8 mouse cellular contexts compared by ENCODE assay signal in the genomic region with DNA sequence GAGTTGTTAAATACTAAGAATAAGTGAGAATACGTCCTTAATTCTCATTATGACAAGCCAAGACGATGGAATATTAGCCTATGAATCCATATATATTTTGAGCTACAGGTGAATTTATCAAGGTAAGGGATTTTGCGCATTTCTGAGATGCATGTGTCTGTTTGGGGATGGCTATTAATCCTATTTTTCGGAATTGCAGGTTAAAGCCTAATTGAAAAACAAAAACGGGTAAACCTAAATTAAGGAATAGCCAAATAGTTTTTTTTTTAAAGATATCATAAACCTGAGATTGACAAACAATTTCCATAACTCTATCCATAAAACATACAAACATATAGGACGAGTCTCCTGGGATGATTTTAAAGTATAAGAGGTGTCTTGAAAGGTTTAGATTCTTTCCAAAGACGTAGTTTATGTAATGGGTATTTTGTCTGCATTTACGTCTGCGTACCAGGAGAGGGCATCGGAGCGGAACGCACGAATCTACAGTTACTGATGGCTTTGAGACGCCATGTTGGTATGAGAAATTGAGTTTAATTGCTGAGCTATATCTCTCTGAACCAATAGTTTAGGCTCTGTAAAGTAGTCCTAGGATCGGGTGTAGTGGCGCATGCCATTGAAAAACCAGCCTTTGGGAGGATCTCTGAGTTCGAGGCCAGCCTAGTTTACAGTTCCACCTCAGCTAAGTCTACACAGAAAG. TPM values are rescaled to one million over a fixed set of nuclear protein-coding genes. Genes with fewer than 3 reads are reported as not detected.
A peak's percentile ranks its signal among the peaks of the same experiment; 100 is the strongest.
DNase-seq lines count a peak whose midpoint lies in the region; ATAC-seq and TF ChIP-seq lines count a peak whose summit lies in the region.

No protein-coding gene starts in this region.

- in situ Hi-C loops in CH12.LX (cut with MboI; ENCODE audit: low pct_ligation_motif_present, low pct_unique_long_range_greater_than_20kb, low sequenced_read_pairs) = loop anchor here (10.0 kb wide), 1 partner anchor 75 kb away; no protein-coding TSS in a partner anchor

- peak overlapping the region; percentile 66; the same call in 1 of the 2 replicates for H3K9ac ChIP-seq in CH12.LX (ENCODE audit: insufficient read depth, low read depth)
- H3K9ac ChIP-seq in liver, embryonic 16.5 days (ENCODE audit: low read depth, low read length) = peak overlapping the region; percentile 52
- no peak overlapping the region for H3K9ac ChIP-seq in neural tube, embryonic 12.5 days

- intact Hi-C loops in heart, postnatal 10 days (cut with DNase I) = loop anchor here (5.0 kb wide), 2 partner anchors 103 to 168 kb away; a partner anchor contains a TSS

- no peaks in the 10 kb centered on the region for H3K27me3 ChIP-seq in CH12.LX (replicated peaks)
- no peaks in the 10 kb centered on the region for H3K27me3 ChIP-seq in liver, embryonic 16.5 days (ENCODE audit: control insufficient read depth, insufficient read depth, low read depth, low read length)
- H3K27me3 ChIP-seq in neural tube, embryonic 12.5 days (replicated peaks) = no peaks in the 10 kb centered on the region

- TF ChIP-seq POLR2A in CH12.LX (IDR thresholded peaks at IDR 0.05; ENCODE audit: low read depth, low read length) = no peak
- TF ChIP-seq POLR2A in brain, embryonic 14.5 days (IDR thresholded peaks at IDR 0.05; ENCODE audit: borderline replicate concordance, extremely low read depth, insufficient read depth, insufficient read length, poor library complexity, severe bottlenecking) = no peak

- no peaks in the 10 kb centered on the region for H3K9me3 ChIP-seq in CH12.LX (replicated peaks; ENCODE audit: low read length)
- no peaks in the 10 kb centered on the region for H3K9me3 ChIP-seq in liver, embryonic 16.5 days (replicated peaks; ENCODE audit: control insufficient read depth, low read length)
- H3K9me3 ChIP-seq in neural tube, embryonic 12.5 days = no peaks in the 10 kb centered on the region

- peak in 1 of 2 experiments; percentile 67; a peak in 2 of 4 replicates for TF ChIP-seq CTCF in CH12.LX (conservative IDR thresholded peaks at IDR 0.05 in 1 of 2, IDR thresholded peaks at IDR 0.05 in 1 of 2; ENCODE audit: low read depth in 2 of 2, low read length in 2 of 2)
- peak; percentile 65; the same call in 1 of the 2 replicates for TF ChIP-seq CTCF in brain, embryonic 14.5 days (IDR thresholded peaks at IDR 0.05; ENCODE audit: borderline replicate concordance, extremely low read depth, insufficient read depth, insufficient read length)

- WGBS in large intestine, adult 2 months = 4% methylated on average over 17 of the region's 17 CpGs
- 3% methylated on average over 17 of the region's 17 CpGs for WGBS in liver, embryonic 16.5 days (ENCODE audit: insufficient replicate concordance)
- 6% methylated on average over 17 of the region's 17 CpGs for WGBS in neural tube, embryonic 12.5 days

- H3K4me3 ChIP-seq in CH12.LX (replicated peaks in 1 of 3; ENCODE audit: low read depth in 2 of 3, low read length in 2 of 3, poor library complexity in 1 of 3) = peak overlapping the region in 2 of 3 experiments; percentile 52 to 53
- H3K4me3 ChIP-seq in liver, embryonic 16.5 days (ENCODE audit: low read depth, low read length) = peak overlapping the region; percentile 47
- 0 out of 2 replicates have a peak overlapping the region, but pooled peaks have one; percentile 21 for H3K4me3 ChIP-seq in neural tube, embryonic 12.5 days

- no peak; the same call in 1 of the 2 replicates for ATAC-seq in liver, embryonic 16.5 days (ENCODE audit: low read depth)
- no peak for ATAC-seq in neural tube, embryonic 12.5 days (ENCODE audit: low FRiP score, low read depth)

- no peaks in the 10 kb centered on the region for H3K36me3 ChIP-seq in CH12.LX (replicated peaks in 1 of 2; ENCODE audit: control insufficient read depth in 1 of 2, insufficient read depth in 1 of 2, low read length in 1 of 2)
- H3K36me3 ChIP-seq in liver, embryonic 16.5 days (ENCODE audit: control insufficient read depth, insufficient read depth) = no peaks in the 10 kb centered on the region
- H3K36me3 ChIP-seq in neural tube, embryonic 12.5 days = peaks cover 1% of the 10 kb centered on the region; the same call in 1 of the 2 replicates

- H3K4me1 ChIP-seq in CH12.LX (ENCODE audit: control insufficient read depth in 1 of 2, insufficient read depth in 2 of 2) = peaks cover 0 to 10% of the 10 kb centered on the region in 2 experiments; a peak in 2 of 4 replicates
- peaks cover 11% of the 10 kb centered on the region for H3K4me1 ChIP-seq in liver, embryonic 16.5 days (ENCODE audit: control insufficient read depth, low read depth, low read length)
- no peaks in the 10 kb centered on the region for H3K4me1 ChIP-seq in neural tube, embryonic 12.5 days

- dilution Hi-C loops in CH12.LX (cut with MboI; ENCODE audit: extremely low pct_ligation_motif_present, extremely low pct_unique_long_range_greater_than_20kb, low sequenced_read_pairs) = no loop called here

- no peak for TF ChIP-seq EP300 in CH12.LX (IDR thresholded peaks at IDR 0.05; ENCODE audit: low read length)

- TF ChIP-seq RAD21 in CH12.LX (IDR thresholded peaks at IDR 0.05; ENCODE audit: low read depth, low read length) = peak; percentile 45

- peaks cover under 1% of the 10 kb centered on the region; the same call in 1 of the 2 replicates for H3K79me2 ChIP-seq in CH12.LX (replicated peaks; ENCODE audit: control insufficient read depth, extremely low read depth, insufficient read depth, poor library complexity, severe bottlenecking)

- peak; percentile 83 for DNase-seq in CH12.LX (ENCODE audit: extremely low read depth)
- DNase-seq in brain, embryonic 14.5 days (ENCODE audit: low read depth) = peak; percentile 94
- DNase-seq in fibroblast of lung, adult 2 months (ENCODE audit: low read depth) = peak; percentile 60
- peak; percentile 66 to 72 for DNase-seq in heart, postnatal 10 days
- peak; percentile 48 for DNase-seq in large intestine, adult 2 months (ENCODE audit: low read depth, low spot score)
- peak; percentile 56 for DNase-seq in testis, postnatal 10 days (ENCODE audit: low spot score)

- no peak overlapping the region; the same call in 1 of the 2 replicates for H3K27ac ChIP-seq in CH12.LX (ENCODE audit: insufficient read depth, low read depth)
- H3K27ac ChIP-seq in liver, embryonic 16.5 days (ENCODE audit: low read length) = peak overlapping the region; percentile 49; the same call in 1 of the 2 replicates
- H3K27ac ChIP-seq in neural tube, embryonic 12.5 days = no peak overlapping the region

- peak overlapping the region; percentile 66 for H3K4me2 ChIP-seq in CH12.LX (ENCODE audit: insufficient read depth, low read depth, poor library complexity, severe bottlenecking)
- peak overlapping the region; percentile 74 for H3K4me2 ChIP-seq in liver, embryonic 16.5 days (ENCODE audit: low read depth, low read length)
- H3K4me2 ChIP-seq in neural tube, embryonic 12.5 days (replicated peaks) = peak overlapping the region; percentile 53

TF ChIP-seq in CH12.LX, 34 proteins besides CTCF, POLR2A, EP300 and RAD21 (continues in another document):
- TF ChIP-seq POLR2AphosphoS2 (IDR thresholded peaks at IDR 0.05; ENCODE audit: low read depth, low read length) (no peak), UBTF (IDR thresholded peaks at IDR 0.05; ENCODE audit: low read depth, low read length) (no peak), MAFK (IDR thresholded peaks at IDR 0.05; ENCODE audit: insufficient replicate concordance, low read length) (no peak), SMC3 (IDR thresholded peaks at IDR 0.05; ENCODE audit: low read depth, low read length) (peak; percentile 49), NRF1 (IDR thresholded peaks at IDR 0.05; ENCODE audit: low read depth, low read length) (0 out of 2 replicates have a peak, but pooled peaks have one; percentile 15), JUN (IDR thresholded peaks at IDR 0.05; ENCODE audit: insufficient read depth, low read depth, low read length) (no peak), PAX5 (IDR thresholded peaks at IDR 0.05; ENCODE audit: low read length) (peak; percentile 88; the same call in 1 of the 2 replicates), JUND (conservative IDR thresholded peaks at IDR 0.05; ENCODE audit: low read depth, low read length) (0 out of 2 replicates have a peak, but pooled peaks have one; percentile 21), TCF12 (IDR thresholded peaks at IDR 0.05; ENCODE audit: low read depth, low read length) (no peak), ETS1 (conservative IDR thresholded peaks at IDR 0.05; ENCODE audit: low read depth, low read length) (no peak), NELFE (IDR thresholded peaks at IDR 0.05; ENCODE audit: low read depth, low read length) (no peak), BHLHE40 (IDR thresholded peaks at IDR 0.05; ENCODE audit: low read depth, low read length) (no peak), MEF2A (IDR thresholded peaks at IDR 0.05; ENCODE audit: borderline replicate concordance, low read depth, low read length) (0 out of 2 replicates have a peak, but pooled peaks have one; percentile 26)

RNA-seq across cellular contexts. Expression of a gene that starts 4.8 kb away (rescaled TPM):
- 271 and 341 TPM in 2 replicates for total RNA-seq in CH12.LX (2012; rRNA removed)
- 538 and 617 TPM in 2 replicates for total RNA-seq in CH12.LX (2014; rRNA removed)
- polyA plus RNA-seq in CH12.LX (2012; ENCODE audit: insufficient read length, low read depth) = 355 and 362 TPM in 2 replicates
- polyA plus RNA-seq in brain, embryonic 14.5 days (2012; rRNA removed) = 222 and 249 TPM in 2 replicates
- total RNA-seq in heart, postnatal 10 days (2021) = 100 to 1,000 TPM; 238 to 252 TPM
- 25.2 and 28.2 TPM in 2 replicates for polyA plus RNA-seq in large intestine, adult 2 months (2012; rRNA removed)
- polyA plus RNA-seq in liver, embryonic 16.5 days (2015; fragmentation: Nextera tagmentation; extraction: Ambion mirVana) = 294 and 323 TPM in 2 replicates
- polyA plus RNA-seq in neural tube, embryonic 12.5 days (2016; fragmentation: Nextera tagmentation; extraction: Ambion mirVana) = 543 and 554 TPM in 2 replicates

RNA-seq across cellular contexts. Expression of a gene that starts 32.0 kb away (rescaled TPM):
- 60.2 and 66.0 TPM in 2 replicates for total RNA-seq in CH12.LX (2012; rRNA removed)
- 133 and 135 TPM in 2 replicates for total RNA-seq in CH12.LX (2014; rRNA removed)
- polyA plus RNA-seq in CH12.LX (2012; ENCODE audit: insufficient read length, low read depth) = 154 and 168 TPM in 2 replicates
- 112 and 132 TPM in 2 replicates for polyA plus RNA-seq in brain, embryonic 14.5 days (2012; rRNA removed)
- 100 to 1,000 TPM; 166 to 172 TPM for total RNA-seq in heart, postnatal 10 days (2021)
- polyA plus RNA-seq in large intestine, adult 2 months (2012; rRNA removed) = 28.1 and 32.0 TPM in 2 replicates
- polyA plus RNA-seq in liver, embryonic 16.5 days (2015; fragmentation: Nextera tagmentation; extraction: Ambion mirVana) = 98.8 and 107 TPM in 2 replicates
- polyA plus RNA-seq in neural tube, embryonic 12.5 days (2016; fragmentation: Nextera tagmentation; extraction: Ambion mirVana) = 252 and 267 TPM in 2 replicates

RNA-seq across cellular contexts. Expression of a gene that starts 46.2 kb away (rescaled TPM):
- total RNA-seq in CH12.LX (2012; rRNA removed) = 9.7 and 10.7 TPM in 2 replicates
- total RNA-seq in CH12.LX (2014; rRNA removed) = 8.0 and 8.8 TPM in 2 replicates
- 20.8 and 22.4 TPM in 2 replicates for polyA plus RNA-seq in CH12.LX (2012; ENCODE audit: insufficient read length, low read depth)
- polyA plus RNA-seq in brain, embryonic 14.5 days (2012; rRNA removed) = 8.8 and 13.4 TPM in 2 replicates
- total RNA-seq in heart, postnatal 10 days (2021) = 10 to 100 TPM; 14.0 to 15.5 TPM
- polyA plus RNA-seq in large intestine, adult 2 months (2012; rRNA removed) = 2.0 and 2.7 TPM in 2 replicates
- polyA plus RNA-seq in liver, embryonic 16.5 days (2015; fragmentation: Nextera tagmentation; extraction: Ambion mirVana) = 21.3 and 22.2 TPM in 2 replicates
- 36.7 and 39.5 TPM in 2 replicates for polyA plus RNA-seq in neural tube, embryonic 12.5 days (2016; fragmentation: Nextera tagmentation; extraction: Ambion mirVana)
